Mouse (Mus musculus) neural tube, embryonic 15.5 days (tissue): ENCODE data around the gene Kiss1r. TPM values are rescaled to one million over a fixed set of nuclear protein-coding genes. Genes with fewer than 3 reads are reported as not detected.
"Not testable (repeated sequence)": the region's sequence is repeated elsewhere in the genome, so short reads cannot be mapped to it uniquely, and the experiment has no call there.

Experiments
- ATAC-seq: fragments of 200-750 bp; cut with Nextera tagmentation; 2 replicates; pipeline ENCODE4 v1.8.0; 2017; ENCODE audit warnings: mild to moderate bottlenecking, moderate TSS enrichment, moderate library complexity; ENCODE audit not compliant: low FRiP score
- H3K27ac ChIP-seq: fragments of 300-500 bp; sonication (generic); replicated peaks from 2 replicates; pipeline ENCODE4 v1.5.1; 2015; ENCODE audit warnings: mild to moderate bottlenecking, inconsistent platforms
- H3K27me3 ChIP-seq: fragments of 300-500 bp; sonication (generic); replicated peaks from 2 replicates; pipeline ENCODE4 v1.6.1; 2015; ENCODE audit warnings: inconsistent platforms
- H3K36me3 ChIP-seq: fragments of 300-500 bp; sonication (generic); 2 replicates; pipeline ENCODE4 v1.6.1; 2015; ENCODE audit warnings: inconsistent platforms
- H3K4me1 ChIP-seq: fragments of 300-500 bp; sonication (generic); 2 replicates; pipeline ENCODE4 v1.6.1; 2015; ENCODE audit warnings: inconsistent platforms
- H3K4me2 ChIP-seq: fragments of 300-500 bp; sonication (generic); 2 replicates; pipeline ENCODE4 v1.6.1; 2015; ENCODE audit warnings: inconsistent platforms, mild to moderate bottlenecking, moderate library complexity
- H3K4me3 ChIP-seq: fragments of 300-500 bp; sonication (generic); replicated peaks from 2 replicates; pipeline ENCODE4 v1.5.1; 2015; ENCODE audit warnings: mild to moderate bottlenecking, inconsistent platforms
- H3K9ac ChIP-seq: fragments of 300-500 bp; sonication (generic); replicated peaks from 2 replicates; pipeline ENCODE4 v1.6.1; 2015; ENCODE audit warnings: mild to moderate bottlenecking, inconsistent platforms
- H3K9me3 ChIP-seq: fragments of 300-500 bp; sonication (generic); replicated peaks from 2 replicates; pipeline ENCODE4 v1.6.1; 2016; ENCODE audit warnings: inconsistent platforms
- WGBS: fragments of 180-500 bp; shearing (Covaris S2); methylation state at CpG from one replicate; pipeline ENCODE4 v1.1.7; 2015; ENCODE audit warnings: mixed read lengths; 5-methylcytosine and 5-hydroxymethylcytosine counted together
- polyA plus RNA-seq: library from polyadenylated mRNA; unstranded; fragments of >200 nt; fragmentation: Nextera tagmentation; extraction: Ambion mirVana; gene quantifications from 2 replicates; pipeline ENCODE4 v1.2.1, GENCODE M21; 2015

The Kiss1r gene
- polyA plus RNA-seq, 1 experiment from 2014 or later: 2.8 TPM

GRCm38 (mm10) chr10:79949873-79950272 lies 33.1 kb downstream of the Kiss1r start:
- H3K4me3 ChIP-seq: no peak overlapping the region
- no peak overlapping the region for H3K4me2 ChIP-seq
- no peak for ATAC-seq
- 92% methylated on average over 4 of the region's 4 CpGs for WGBS
- H3K9me3 ChIP-seq: no peaks in the 10 kb centered on the region
- peaks cover 21% of the 10 kb centered on the region for H3K4me1 ChIP-seq
- no peaks in the 10 kb centered on the region for H3K27me3 ChIP-seq
- H3K36me3 ChIP-seq: peaks cover 44% of the 10 kb centered on the region
- no peak overlapping the region for H3K9ac ChIP-seq
- no peak overlapping the region for H3K27ac ChIP-seq

- H3K4me2 ChIP-seq: no peak overlapping the region
- H3K27me3 ChIP-seq: no peaks in the 10 kb centered on the region
- no peak overlapping the region for H3K4me3 ChIP-seq
- H3K27ac ChIP-seq: no peak overlapping the region
- H3K9ac ChIP-seq: no peak overlapping the region
- H3K9me3 ChIP-seq: no peaks in the 10 kb centered on the region
- WGBS: 88% methylated on average over 18 of the region's 18 CpGs
- H3K36me3 ChIP-seq: peaks cover 44% of the 10 kb centered on the region
- no peak for ATAC-seq
- peaks cover 14% of the 10 kb centered on the region for H3K4me1 ChIP-seq
Observed at GRCm38 (mm10) chr10:79950661-79951060, 33.9 kb downstream of the Kiss1r start.

GRCm38 (mm10) chr10:79953946-79954345 lies 37.2 kb downstream of the Kiss1r start:
- H3K9me3 ChIP-seq: no peaks in the 10 kb centered on the region
- H3K9ac ChIP-seq: no peak overlapping the region
- ATAC-seq: no peak
- WGBS: 91% methylated on average over 6 of the region's 6 CpGs
- H3K4me3 ChIP-seq: no peak overlapping the region
- H3K4me1 ChIP-seq: peaks cover 4% of the 10 kb centered on the region; the same call in 1 of the 2 replicates
- H3K27me3 ChIP-seq: no peaks in the 10 kb centered on the region; the same call in 1 of the 2 replicates
- H3K36me3 ChIP-seq: peaks cover 38% of the 10 kb centered on the region
- H3K4me2 ChIP-seq: no peak overlapping the region
- H3K27ac ChIP-seq: no peak overlapping the region

- peaks cover 21% of the 10 kb centered on the region for H3K36me3 ChIP-seq
- H3K27me3 ChIP-seq: no peaks in the 10 kb centered on the region; the same call in 1 of the 2 replicates
- H3K9ac ChIP-seq: no peak overlapping the region
- no peak overlapping the region for H3K27ac ChIP-seq
- no peak overlapping the region for H3K4me2 ChIP-seq
- no peak for ATAC-seq
- H3K4me1 ChIP-seq: peaks cover 6% of the 10 kb centered on the region
- no peaks in the 10 kb centered on the region for H3K9me3 ChIP-seq
- WGBS: 77% methylated on average over 9 of the region's 9 CpGs
- no peak overlapping the region for H3K4me3 ChIP-seq
Observed at GRCm38 (mm10) chr10:79955691-79956090, 38.9 kb downstream of the Kiss1r start.

GRCm38 (mm10) chr10:79956643-79957154 lies 39.9 kb downstream of the Kiss1r start:
- H3K4me1 ChIP-seq: peaks cover 15% of the 10 kb centered on the region
- H3K9ac ChIP-seq: no peak overlapping the region
- peaks cover 14% of the 10 kb centered on the region for H3K36me3 ChIP-seq
- no peak overlapping the region for H3K27ac ChIP-seq
- ATAC-seq: no peak
- WGBS: 25% methylated on average over 4 of the region's 4 CpGs
- H3K4me3 ChIP-seq: no peak overlapping the region
- no peaks in the 10 kb centered on the region; the same call in 1 of the 2 replicates for H3K27me3 ChIP-seq
- H3K9me3 ChIP-seq: no peaks in the 10 kb centered on the region
- H3K4me2 ChIP-seq: no peak overlapping the region

- Histone ChIP-seq H3K9ac (peak overlapping the region; percentile 20; the same call in 1 of the 2 replicates), H3K9me3 (no peaks in the 10 kb centered on the region), H3K27me3 (no peaks in the 10 kb centered on the region; the same call in 1 of the 2 replicates), H3K36me3 (peaks cover 16% of the 10 kb centered on the region), H3K27ac (no peak overlapping the region), H3K4me1 (peaks cover 15% of the 10 kb centered on the region), H3K4me3 (no peak overlapping the region), H3K4me2 (peak overlapping the region; percentile 33)
- WGBS: 4% methylated on average over 21 of the region's 21 CpGs
- no peak for ATAC-seq
Observed at GRCm38 (mm10) chr10:79958140-79958816, 41.5 kb downstream of the Kiss1r start.

GRCm38 (mm10) chr10:79959412-79959811 lies 42.6 kb downstream of the Kiss1r start:
- H3K27ac ChIP-seq, H3K9me3 ChIP-seq, H3K9ac ChIP-seq, H3K27me3 ChIP-seq, ATAC-seq: not testable (repeated sequence)
- Histone ChIP-seq H3K4me2 (peak overlapping the region; percentile 86), H3K4me1 (peaks cover 15% of the 10 kb centered on the region), H3K4me3 (peak overlapping the region; percentile 97), H3K36me3 (peaks cover 26% of the 10 kb centered on the region)
- WGBS: 33% methylated on average over 10 of the region's 10 CpGs

- H3K36me3 ChIP-seq: peaks cover 31% of the 10 kb centered on the region
- no peaks in the 10 kb centered on the region; the same call in 1 of the 2 replicates for H3K27me3 ChIP-seq
- WGBS: under 1% methylated on average over 61 of the region's 61 CpGs
- H3K4me1 ChIP-seq: peaks cover 15% of the 10 kb centered on the region
- ATAC-seq: peak; percentile 96
- H3K4me3 ChIP-seq: peak within 1 kb of the TSS; percentile 97
- peak within 1 kb of the TSS; percentile 86 for H3K4me2 ChIP-seq
- H3K9me3 ChIP-seq: no peaks in the 10 kb centered on the region
- peak within 1 kb of the TSS; percentile 85 for H3K27ac ChIP-seq
- peak within 1 kb of the TSS; percentile 85 for H3K9ac ChIP-seq
Observed at GRCm38 (mm10) chr10:79959847-79960601, 43.3 kb downstream of the Kiss1r start, which contains the start of gene Wdr18. Wdr18 (plus strand) TSS chr10:79960152.

GRCm38 (mm10) chr10:79960671-79961294 lies 44.0 kb downstream of the Kiss1r start:
- no peaks in the 10 kb centered on the region for H3K9me3 ChIP-seq
- H3K27ac ChIP-seq: peak overlapping the region; percentile 85; the same call in 1 of the 2 replicates
- peak overlapping the region; percentile 86 for H3K4me2 ChIP-seq
- H3K4me1 ChIP-seq: peaks cover 15% of the 10 kb centered on the region
- H3K36me3 ChIP-seq: peaks cover 39% of the 10 kb centered on the region
- WGBS: 18% methylated on average over 10 of the region's 10 CpGs
- no peak; the same call in 1 of the 2 replicates for ATAC-seq
- H3K27me3 ChIP-seq: no peaks in the 10 kb centered on the region; the same call in 1 of the 2 replicates
- H3K9ac ChIP-seq: peak overlapping the region; percentile 85
- peak overlapping the region; percentile 97 for H3K4me3 ChIP-seq

GRCm38 (mm10) chr10:79964727-79965126 lies 48.0 kb downstream of the Kiss1r start:
- H3K27ac ChIP-seq: no peak overlapping the region
- H3K4me1 ChIP-seq: peaks cover 11% of the 10 kb centered on the region
- H3K4me2 ChIP-seq: no peak overlapping the region
- no peaks in the 10 kb centered on the region for H3K9me3 ChIP-seq
- peaks cover 66% of the 10 kb centered on the region for H3K36me3 ChIP-seq
- no peak overlapping the region for H3K4me3 ChIP-seq
- H3K9ac ChIP-seq: no peak overlapping the region
- ATAC-seq: no peak
- peaks cover 15% of the 10 kb centered on the region for H3K27me3 ChIP-seq
- 97% methylated on average over 7 of the region's 7 CpGs for WGBS

GRCm38 (mm10) chr10:79965325-79965724 lies 48.6 kb downstream of the Kiss1r start:
- Histone ChIP-seq H3K27ac (no peak overlapping the region), H3K9me3 (no peaks in the 10 kb centered on the region), H3K4me2 (no peak overlapping the region), H3K4me3 (no peak overlapping the region), H3K4me1 (peaks cover 11% of the 10 kb centered on the region), H3K27me3 (peaks cover 20% of the 10 kb centered on the region), H3K36me3 (peaks cover 66% of the 10 kb centered on the region), H3K9ac (no peak overlapping the region)
- WGBS: 93% methylated on average over 5 of the region's 5 CpGs
- ATAC-seq: no peak
